Mouse (Mus musculus): ENCODE results near the gene Dpf3. TPM values are rescaled to one million over a fixed set of nuclear protein-coding genes. Genes with fewer than 3 reads are reported as not detected.

Dpf3 gene
- total RNA-seq, 2 experiments from 2014 or later = 26.1 to 28.1 TPM

DNA sequence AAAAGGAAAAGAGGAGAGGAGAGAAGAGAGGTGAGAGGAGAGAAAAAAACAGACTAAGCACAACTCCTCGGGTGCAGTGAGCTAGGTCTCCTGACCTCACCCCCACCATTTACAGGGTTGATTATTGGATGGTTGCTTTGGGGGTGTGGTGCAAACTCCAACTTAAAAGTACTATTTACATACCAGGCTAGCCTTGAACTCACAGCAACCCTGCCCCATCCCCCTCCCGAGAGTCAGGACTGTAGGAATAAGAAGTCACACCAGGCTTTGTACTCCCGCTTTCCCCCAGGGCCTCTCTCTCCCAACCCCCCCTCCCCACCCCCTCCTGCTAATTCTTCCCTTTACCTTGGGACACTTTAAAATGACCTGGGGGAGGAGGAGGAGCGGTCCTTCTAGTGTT lies 8.8 kb upstream of the Dpf3 start:
- DNase-seq = no peak

DNA sequence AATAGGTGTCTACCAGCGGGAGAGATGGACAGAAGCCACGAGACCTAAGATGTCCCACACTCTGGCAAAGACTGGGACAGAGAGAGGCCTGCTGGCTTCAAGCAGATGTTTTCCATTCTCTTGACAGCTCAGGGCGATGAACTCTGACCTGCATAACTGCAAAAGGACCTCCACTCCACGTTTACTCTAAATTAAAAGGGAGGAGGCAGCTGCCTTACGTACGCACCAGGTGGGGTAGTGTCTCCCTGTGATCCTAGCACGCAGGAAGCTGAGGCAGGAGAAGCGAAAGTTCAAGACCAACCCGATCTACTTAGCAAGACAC lies 8.4 kb upstream of the Dpf3 start:
- DNase-seq = no peak

GRCm38 (mm10) chr12:83495248-83495960 lies 7.9 kb upstream of the Dpf3 start:
- DNase-seq = no peak

- no peak for DNase-seq
Measured at GRCm38 (mm10) chr12:83494196-83494595, 6.7 kb upstream of the Dpf3 start.

- no peak for DNase-seq
Measured at GRCm38 (mm10) chr12:83492808-83493207, 5.3 kb upstream of the Dpf3 start.

- DNase-seq = no peak
Measured at GRCm38 (mm10) chr12:83491609-83492008, 4.1 kb upstream of the Dpf3 start.

DNA sequence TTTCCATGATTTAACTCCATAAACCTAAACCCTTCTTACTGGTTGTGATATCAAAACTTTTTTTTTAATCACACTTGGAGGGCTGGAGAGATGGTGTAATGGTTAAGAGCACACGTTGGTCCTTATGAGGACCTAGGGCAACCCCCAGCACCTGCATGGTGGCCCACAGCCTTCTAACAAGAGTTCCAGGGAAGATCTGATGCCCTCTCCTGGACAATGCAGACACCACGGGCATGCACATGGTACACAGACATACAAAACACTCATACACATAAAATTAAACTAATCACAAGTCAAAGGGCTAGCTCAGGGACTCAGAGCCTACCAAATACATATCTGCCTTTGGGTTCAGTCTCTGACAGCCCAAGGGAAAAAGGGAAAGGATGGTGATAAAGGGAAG lies 2.2 kb upstream of the Dpf3 start:
- DNase-seq = no peak

- peak; percentile 13 to 26 for DNase-seq
Measured at GRCm38 (mm10) chr12:83488211-83488941, 860 bp upstream of the Dpf3 start.

DNA sequence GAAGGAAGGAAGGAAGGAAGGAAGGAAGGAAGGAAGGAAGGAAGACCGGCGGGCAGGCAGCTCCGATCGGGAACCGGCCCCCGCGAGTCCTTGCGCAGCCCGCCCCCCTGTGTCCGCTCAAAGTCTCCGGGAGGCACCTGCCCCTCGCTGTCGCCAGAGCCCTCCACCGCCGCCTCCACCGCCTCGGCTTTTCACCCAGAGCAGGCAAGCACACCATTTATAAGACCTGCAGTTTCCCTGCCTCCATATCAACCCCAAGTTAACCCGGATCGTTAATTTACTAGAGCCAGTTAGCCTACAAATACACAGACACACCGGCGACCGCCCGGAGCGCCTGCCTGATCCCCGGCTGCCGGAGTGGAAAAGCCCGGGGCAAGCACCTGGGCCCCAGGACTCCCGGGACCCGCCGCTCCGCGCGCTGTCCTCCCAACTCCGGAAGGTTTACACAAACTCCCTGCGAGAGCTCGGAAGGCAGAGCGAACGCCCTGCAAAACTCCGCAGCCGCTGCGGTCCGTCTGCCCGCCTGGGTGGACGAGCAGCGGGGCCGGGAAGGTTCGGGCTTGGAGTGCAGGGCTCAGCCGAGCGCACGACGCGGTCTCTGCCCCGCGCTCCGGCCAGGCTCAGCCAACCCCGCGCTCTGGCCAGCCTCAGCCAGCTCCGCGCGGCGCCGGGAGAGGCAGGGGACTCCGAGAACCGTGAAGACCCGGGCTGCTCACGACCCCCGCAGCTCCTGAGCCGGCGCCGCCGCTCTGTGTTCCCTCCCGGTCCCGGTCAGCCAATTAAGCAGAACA lies 650 bp downstream of the Dpf3 start:
- peak; percentile 49 to 51 for DNase-seq

DNA sequence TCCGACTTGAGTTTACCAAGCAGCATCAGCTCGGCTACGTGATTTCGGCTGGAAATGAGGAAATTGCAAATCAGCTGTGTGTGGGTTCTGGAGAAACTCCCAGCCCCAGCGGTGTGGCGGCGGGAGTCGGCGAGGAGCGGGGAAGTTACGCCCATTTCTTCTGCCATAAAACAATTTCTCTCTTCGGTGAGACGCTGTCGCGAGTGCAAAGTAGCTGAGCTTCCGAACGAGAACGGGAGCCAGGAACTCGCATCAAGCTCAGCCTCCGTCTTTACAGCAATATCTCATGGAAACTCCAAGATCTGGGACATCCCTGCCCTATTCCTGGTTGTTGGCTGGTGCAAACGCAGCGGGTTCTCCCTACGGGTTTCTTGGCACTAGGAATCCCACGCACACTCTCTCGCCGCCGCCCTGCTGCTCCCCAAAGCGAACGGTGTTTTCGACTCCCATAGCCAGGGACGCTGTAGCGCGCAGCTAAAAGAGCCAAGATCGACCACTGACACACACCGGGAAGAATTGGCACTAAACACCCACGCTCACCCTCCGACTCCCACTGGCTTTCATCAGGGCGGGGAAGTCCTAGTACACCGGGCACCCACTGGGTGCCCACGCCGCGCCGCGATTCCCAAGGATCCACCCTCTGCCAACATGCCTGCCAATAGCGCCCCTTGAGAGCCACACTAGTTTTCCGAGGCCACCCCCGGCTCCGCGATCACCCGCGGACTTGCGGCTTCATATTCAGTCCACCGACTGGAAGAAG lies 1.4 kb downstream of the Dpf3 start:
- DNase-seq = peak; percentile 55 to 63

- DNase-seq = no peak
Measured at GRCm38 (mm10) chr12:83484855-83485745, 2.4 kb downstream of the Dpf3 start.

- DNase-seq = no peak
Measured at GRCm38 (mm10) chr12:83483653-83484052, 3.9 kb downstream of the Dpf3 start.

- no peak for DNase-seq
Measured at GRCm38 (mm10) chr12:83481439-83481838, 6.1 kb downstream of the Dpf3 start.

DNA sequence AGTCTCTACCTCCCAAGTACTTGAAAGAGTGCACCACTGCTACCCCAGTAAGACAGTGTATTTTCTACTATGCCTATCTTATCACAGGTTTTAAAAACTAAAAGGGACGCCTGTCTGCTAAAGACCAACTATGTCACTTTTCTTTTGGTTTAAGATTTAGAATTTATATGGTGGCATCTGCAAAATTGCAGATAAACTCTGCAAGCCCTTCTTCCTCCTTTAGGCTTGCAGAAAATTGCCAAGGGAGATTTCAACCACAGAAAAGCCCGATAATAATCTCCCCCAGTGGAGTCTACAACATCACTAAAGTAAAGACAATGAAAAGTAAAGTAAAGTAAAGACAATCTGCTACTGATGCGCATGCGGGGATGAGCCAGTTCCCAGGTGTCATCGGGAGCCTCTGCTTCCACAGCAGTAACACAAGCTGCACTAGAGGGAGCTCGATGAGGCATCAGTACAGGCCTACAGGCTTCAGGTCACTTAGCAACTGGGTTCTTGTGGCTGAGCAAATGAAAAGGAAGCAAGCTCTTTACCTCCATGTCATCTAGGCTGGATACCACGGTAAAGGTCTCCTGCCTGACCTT lies 7.6 kb downstream of the Dpf3 start:
- no peak for DNase-seq

- no peak for DNase-seq
Measured at GRCm38 (mm10) chr12:83479140-83479539, 8.4 kb downstream of the Dpf3 start.

DNA sequence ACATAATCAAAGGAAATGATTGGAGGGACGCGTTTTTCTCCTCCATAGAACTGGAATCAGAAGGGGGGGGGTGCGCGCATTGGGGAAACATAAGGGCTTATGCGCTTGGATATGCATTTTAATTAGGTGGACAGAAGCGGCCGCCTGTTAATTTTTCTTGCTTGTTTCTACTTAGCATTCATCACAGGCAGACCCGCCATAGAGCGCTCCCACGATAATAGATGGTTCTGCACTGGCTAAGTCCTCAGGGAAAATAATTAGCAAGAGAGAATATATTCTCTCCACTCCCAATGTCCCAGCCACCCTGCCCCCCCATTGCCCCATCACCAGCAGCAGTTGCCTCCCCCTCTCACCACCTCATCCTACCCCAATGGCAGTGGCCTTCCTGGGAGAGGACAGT lies 11.2 kb downstream of the Dpf3 start:
- no peak for DNase-seq

- no peak for DNase-seq
Measured at GRCm38 (mm10) chr12:83475419-83475818, 12.1 kb downstream of the Dpf3 start.

GRCm38 (mm10) chr12:83473987-83474600 lies 13.4 kb downstream of the Dpf3 start:
- no peak for DNase-seq

DNA sequence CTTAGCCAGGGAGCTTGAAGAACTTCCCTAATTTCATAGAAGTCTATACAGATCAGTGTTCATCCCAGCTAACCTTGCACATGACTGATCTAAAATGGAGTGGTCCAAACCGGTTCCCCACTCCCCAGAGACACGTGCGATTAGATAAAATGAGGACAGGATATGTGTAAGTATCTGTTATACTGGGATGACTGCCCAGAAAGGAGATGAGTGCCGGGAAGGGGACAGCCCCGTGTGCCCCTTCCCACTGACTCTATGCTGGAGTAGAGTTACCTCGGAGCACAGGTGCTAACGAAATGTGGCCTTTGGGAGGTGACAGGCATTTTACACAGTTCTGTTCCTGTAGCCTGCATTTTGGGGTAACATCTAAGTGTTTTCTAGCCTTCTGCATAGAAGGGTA lies 15.8 kb downstream of the Dpf3 start:
- DNase-seq = no peak

- DNase-seq = no peak
Measured at GRCm38 (mm10) chr12:83470085-83470484, 17.4 kb downstream of the Dpf3 start.

All from layer of hippocampus, postnatal 36 days (tissue).